Mouse (Mus musculus) liver, embryonic 14.5 days (tissue): ENCODE results near the gene Mief2. TPM values are rescaled to one million over a fixed set of nuclear protein-coding genes. Genes with fewer than 3 reads are reported as not detected.

Experiments
- ATAC-seq: fragments of 200-750 bp; cut with Nextera tagmentation; 2 replicates; pipeline ENCODE4 v1.8.0; 2017; ENCODE audit warnings: moderate number of reproducible peaks, mild to moderate bottlenecking, moderate library complexity; ENCODE audit not compliant: insufficient read depth
- DNase-seq, 3 experiments: peaks; one replicate each; pipeline ENCODE4 v3.0.0-alpha.2; 2012 to 2013; ENCODE audit warnings: low read depth in 3 of 3, low spot score in 3 of 3
- H3K27ac ChIP-seq: fragments of 300-500 bp; sonication (generic); 2 replicates; pipeline ENCODE4 v1.5.1; 2014; ENCODE audit warnings: moderate library complexity, mild to moderate bottlenecking, control low read depth, inconsistent platforms
- H3K27me3 ChIP-seq: fragments of 300-500 bp; sonication (generic); 2 replicates; pipeline ENCODE4 v1.6.1; 2014; ENCODE audit warnings: mild to moderate bottlenecking, low read length, moderate library complexity; ENCODE audit not compliant: control insufficient read depth, insufficient read depth
- H3K36me3 ChIP-seq: fragments of 300-500 bp; sonication (generic); replicated peaks from 2 replicates; pipeline ENCODE4 v1.6.1; 2014; ENCODE audit warnings: low read depth; ENCODE audit not compliant: control insufficient read depth, insufficient read depth
- H3K4me1 ChIP-seq, 2 experiments: fragments of 200-500 bp in 1 of 2; fragments of 300-500 bp in 1 of 2; sonication (generic) in 1 of 2; replicated peaks; 2 replicates each; pipeline ENCODE4 v1.6.1; 2012 to 2014; ENCODE audit warnings: antibody characterized with exemption in 1 of 2, inconsistent platforms in 1 of 2, low read length in 1 of 2; ENCODE audit not compliant: control insufficient read depth in 2 of 2, insufficient read depth in 2 of 2
- H3K4me2 ChIP-seq: fragments of 300-500 bp; sonication (generic); 2 replicates; pipeline ENCODE4 v1.6.1; 2014; ENCODE audit warnings: low read depth, mild to moderate bottlenecking, control low read depth, moderate library complexity
- H3K4me3 ChIP-seq, 2 experiments: fragments of 200-500 bp in 1 of 2; fragments of 300-500 bp in 1 of 2; sonication (generic) in 1 of 2; 2 replicates each; pipeline ENCODE4 v1.5.1; 2012 to 2014; ENCODE audit warnings: low read depth in 2 of 2, low read length in 2 of 2, mild to moderate bottlenecking in 2 of 2, control low read depth in 1 of 2, inconsistent platforms in 1 of 2, moderate library complexity in 1 of 2; ENCODE audit not compliant: insufficient read depth in 1 of 2
- H3K9ac ChIP-seq: fragments of 300-500 bp; sonication (generic); replicated peaks from 2 replicates; pipeline ENCODE4 v1.6.1; 2014; ENCODE audit warnings: mild to moderate bottlenecking, control low read depth, moderate library complexity
- H3K9me3 ChIP-seq: fragments of 300-500 bp; sonication (generic); 2 replicates; pipeline ENCODE4 v1.6.1; 2016; ENCODE audit warnings: low read length, mixed read lengths; ENCODE audit not compliant: control insufficient read depth
- CTCF ChIP-seq: IDR thresholded peaks from 2 replicates; pipeline ENCODE4 v1.5.1; 2016; ENCODE audit warnings: antibody characterized with exemption, low read depth, control low read depth
- EP300 ChIP-seq: IDR thresholded peaks from 2 replicates; pipeline ENCODE4 v1.6.1; 2016; ENCODE audit warnings: antibody characterized with exemption, low read depth
- WGBS: fragments of 180-500 bp; shearing (Covaris S2); extraction: QIAGEN DNeasy Blood & Tissue Kit; methylation state at CpG from one replicate; pipeline ENCODE4 v1.1.7; 2014; ENCODE audit not compliant: insufficient replicate concordance; 5-methylcytosine and 5-hydroxymethylcytosine counted together
- polyA plus RNA-seq, 2 experiments: library from polyadenylated mRNA; depleted of rRNA in 1 of 2; stranded (reverse) in 1 of 2; unstranded in 1 of 2; fragments of >200 nt; fragmentation: Nextera tagmentation in 1 of 2; extraction: Ambion mirVana in 1 of 2; gene quantifications; 2 replicates each; pipeline versions ENCODE4 v1.2.1 to v1.2.3; 2012 to 2014

The Mief2 gene
- polyA plus RNA-seq, 2 experiments, result 1.8 TPM

GRCm38 (mm10) chr11:60705255-60705654 lies 22.9 kb upstream of the Mief2 start:
- ATAC-seq (no peak), DNase-seq (no peak)
- Histone ChIP-seq H3K27ac (no peak overlapping the region), H3K4me1 (peaks cover 8% of the 10 kb centered on the region in 2 experiments), H3K4me3 (no peak overlapping the region), H3K36me3 (peaks cover 13% of the 10 kb centered on the region; the same call in 1 of the 2 replicates), H3K9ac (no peak overlapping the region), H3K27me3 (no peaks in the 10 kb centered on the region), H3K4me2 (no peak overlapping the region), H3K9me3 (no peaks in the 10 kb centered on the region)
- 76% methylated on average over 3 of the region's 3 CpGs for WGBS
- no peak for TF ChIP-seq EP300
- no peak for TF ChIP-seq CTCF

- no peak overlapping the region for H3K27ac ChIP-seq
- WGBS, result 85% methylated on average over 7 of the region's 7 CpGs
- no peak for ATAC-seq
- peaks cover 13% of the 10 kb centered on the region; the same call in 1 of the 2 replicates for H3K36me3 ChIP-seq
- H3K4me3 ChIP-seq, result no peak overlapping the region
- DNase-seq, result no peak
- no peak overlapping the region for H3K9ac ChIP-seq
- H3K9me3 ChIP-seq, result no peaks in the 10 kb centered on the region
- TF ChIP-seq EP300 (no peak), CTCF (no peak)
- H3K4me1 ChIP-seq, result peaks cover 0 to 2% of the 10 kb centered on the region in 2 experiments; a peak in 3 of 4 replicates
- H3K27me3 ChIP-seq, result no peaks in the 10 kb centered on the region
- H3K4me2 ChIP-seq, result no peak overlapping the region
Observed at GRCm38 (mm10) chr11:60706076-60706475, 22.1 kb upstream of the Mief2 start.

- Histone ChIP-seq H3K27ac (no peak overlapping the region), H3K36me3 (peaks cover 14% of the 10 kb centered on the region; the same call in 1 of the 2 replicates), H3K4me2 (no peak overlapping the region), H3K9me3 (no peaks in the 10 kb centered on the region), H3K4me3 (no peak overlapping the region), H3K27me3 (no peaks in the 10 kb centered on the region), H3K4me1 (no peaks in the 10 kb centered on the region; a peak in 1 of 4 replicates), H3K9ac (no peak overlapping the region)
- no peak for TF ChIP-seq EP300
- no peak for TF ChIP-seq CTCF
- DNase-seq (no peak), ATAC-seq (no peak)
- whole genome bisulfite sequencing, result 81% methylated on average over 14 of the region's 14 CpGs
Observed at GRCm38 (mm10) chr11:60706696-60707480, 21.3 kb upstream of the Mief2 start.

GRCm38 (mm10) chr11:60707672-60708071 lies 20.5 kb upstream of the Mief2 start:
- H3K36me3 ChIP-seq, result peaks cover 19% of the 10 kb centered on the region
- no peaks in the 10 kb centered on the region; a peak in 1 of 4 replicates for H3K4me1 ChIP-seq
- ATAC-seq, result no peak
- H3K9me3 ChIP-seq, result no peaks in the 10 kb centered on the region
- TF ChIP-seq CTCF, result no peak
- TF ChIP-seq EP300, result no peak
- no peak overlapping the region for H3K4me3 ChIP-seq
- WGBS, result 72% methylated on average over 3 of the region's 3 CpGs
- DNase-seq, result no peak
- H3K27me3 ChIP-seq, result no peaks in the 10 kb centered on the region
- H3K4me2 ChIP-seq, result no peak overlapping the region
- H3K9ac ChIP-seq, result no peak overlapping the region
- H3K27ac ChIP-seq, result no peak overlapping the region

- no peak overlapping the region for H3K9ac ChIP-seq
- no peak overlapping the region for H3K4me3 ChIP-seq
- H3K4me2 ChIP-seq, result no peak overlapping the region
- H3K36me3 ChIP-seq, result peaks cover 19% of the 10 kb centered on the region
- H3K9me3 ChIP-seq, result no peaks in the 10 kb centered on the region
- ATAC-seq (no peak), DNase-seq (no peak)
- H3K4me1 ChIP-seq, result no peaks in the 10 kb centered on the region
- H3K27me3 ChIP-seq, result no peaks in the 10 kb centered on the region
- no peak overlapping the region for H3K27ac ChIP-seq
- 82% methylated on average over 10 of the region's 10 CpGs for WGBS
- no peak for TF ChIP-seq CTCF
- no peak for TF ChIP-seq EP300
Observed at GRCm38 (mm10) chr11:60708631-60709030, 19.6 kb upstream of the Mief2 start.
